Mouse (Mus musculus) cerebellum, adult 2 months (tissue): ENCODE data around the gene Parva. TPM values are rescaled to one million over a fixed set of nuclear protein-coding genes. Genes with fewer than 3 reads are reported as not detected.

Source experiments
- DNase-seq, 2 experiments: peaks; one replicate each; pipeline ENCODE4 v3.0.0; 2021
- H3K27ac ChIP-seq: fragments of 200-500 bp; 2 replicates; pipeline ENCODE4 v1.5.1; 2012; ENCODE audit warnings: low read length, control low read depth, inconsistent platforms; ENCODE audit not compliant: insufficient read depth
- H3K27me3 ChIP-seq: fragments of 200-500 bp; 2 replicates; pipeline ENCODE4 v1.6.1; 2012; ENCODE audit warnings: inconsistent platforms, mild to moderate bottlenecking, low read length, moderate library complexity; ENCODE audit not compliant: control insufficient read depth, insufficient read depth
- H3K4me1 ChIP-seq: fragments of 200-500 bp; 2 replicates; pipeline ENCODE4 v1.6.1; 2011; ENCODE audit warnings: low read length; ENCODE audit not compliant: control insufficient read depth, insufficient read depth
- H3K4me3 ChIP-seq: fragments of 200-500 bp; replicated peaks from 2 replicates; pipeline ENCODE3; 2011; ENCODE audit warnings: mild to moderate bottlenecking, low read depth, low read length, control low read depth; ENCODE audit not compliant: insufficient read depth
- CTCF ChIP-seq: fragments of 200-500 bp; IDR thresholded peaks from 2 replicates; pipeline ENCODE4 v1.5.1; 2011; ENCODE audit warnings: low read depth, mild to moderate bottlenecking, control low read depth, low read length, moderate library complexity, borderline replicate concordance; ENCODE audit not compliant: insufficient read depth
- POLR2A ChIP-seq: fragments of 200-500 bp; IDR thresholded peaks from 2 replicates; pipeline ENCODE4 v1.6.1; 2011; ENCODE audit warnings: low read length, control low read depth, borderline replicate concordance; ENCODE audit not compliant: insufficient read depth
- WGBS: fragments of 180-500 bp; shearing (Covaris S2); methylation state at CpG from one replicate; pipeline ENCODE4 v1.1.7; 2018; 5-methylcytosine and 5-hydroxymethylcytosine counted together
- polyA plus RNA-seq: library from polyadenylated mRNA; depleted of rRNA; stranded (reverse); fragments of >200 nt; gene quantifications from 2 replicates; pipeline ENCODE4 v1.2.3, GENCODE M21; 2012; rRNA removed

Parva gene
- polyA plus RNA-seq, 1 experiment, result 67.5 TPM

DNA sequence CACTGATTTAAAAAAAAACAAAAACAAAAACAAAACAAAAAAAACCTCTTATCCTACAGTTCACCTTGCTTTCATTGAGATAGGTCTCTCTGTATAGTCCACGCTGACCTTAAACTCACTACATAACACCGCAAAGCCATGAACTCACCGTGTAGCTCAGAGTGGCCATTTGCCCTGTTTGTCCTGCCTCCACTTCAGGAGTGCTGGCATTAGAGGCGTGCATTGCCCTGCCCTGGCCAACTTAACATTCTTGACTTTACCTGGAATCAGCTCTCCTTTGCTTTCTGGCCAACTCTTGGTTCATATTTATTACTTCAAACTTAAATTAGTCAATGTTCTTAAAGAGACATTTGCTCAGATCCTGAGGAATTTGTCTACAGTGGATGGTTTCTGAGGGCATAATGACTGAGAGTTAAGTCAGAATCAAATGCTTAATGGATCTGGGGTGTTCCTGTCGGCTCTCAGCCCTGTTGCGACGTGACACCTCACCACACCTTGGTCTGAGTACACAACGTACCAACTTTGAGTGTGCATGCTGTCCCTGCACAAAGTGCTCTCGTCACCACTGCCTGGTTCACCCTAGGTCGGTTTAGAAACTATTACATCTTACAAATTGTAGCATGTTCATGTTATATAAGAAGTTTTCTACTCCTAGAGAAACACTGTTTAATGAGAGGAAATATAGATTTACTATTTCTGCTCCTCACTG lies 207.4 kb downstream of the Parva start:
- DNase-seq, result no peak
- no peak overlapping the region for H3K27ac ChIP-seq
- 93% methylated on average over 10 of the region's 10 CpGs for WGBS
- no peaks in the 10 kb centered on the region for H3K4me1 ChIP-seq
- H3K4me3 ChIP-seq, result no peak overlapping the region
- no peaks in the 10 kb centered on the region for H3K27me3 ChIP-seq
- TF ChIP-seq POLR2A (no peak), CTCF (no peak)

DNA sequence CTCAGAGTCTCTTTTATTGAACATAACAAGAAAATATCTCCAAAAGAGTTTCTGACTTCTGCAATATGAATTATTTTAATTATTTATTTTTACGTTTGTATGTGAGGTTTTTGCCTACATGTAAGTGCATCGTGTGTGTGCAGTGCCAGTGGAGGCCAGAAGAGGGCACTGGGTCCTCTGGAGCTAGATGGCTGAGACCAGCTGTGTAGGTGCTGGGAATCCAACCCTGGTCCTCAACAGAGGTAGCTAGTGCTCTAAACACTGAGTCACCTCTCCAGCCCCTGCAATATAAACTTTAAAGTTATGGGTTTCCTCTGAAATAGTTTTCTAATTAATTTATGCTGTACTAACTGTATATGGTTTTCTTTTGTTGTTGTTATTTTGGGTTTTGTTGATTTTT lies 208.6 kb downstream of the Parva start:
- H3K27ac ChIP-seq, result no peak overlapping the region
- no peaks in the 10 kb centered on the region for H3K4me1 ChIP-seq
- no peak overlapping the region for H3K4me3 ChIP-seq
- no peaks in the 10 kb centered on the region for H3K27me3 ChIP-seq
- DNase-seq, result no peak
- 95% methylated on average over 2 of the region's 2 CpGs for WGBS
- TF ChIP-seq CTCF (no peak), POLR2A (no peak)

Other genes starting within 250 kb of the Parva start
- gene Mical2, start 201.6 kb upstream of the Parva start, polyA plus RNA-seq, result 173 and 203 TPM in 2 replicates